Mouse (Mus musculus) limb, embryonic 15.5 days (tissue): Measurements from ENCODE around the gene Sppl3. TPM values are rescaled to one million over a fixed set of nuclear protein-coding genes. Genes with fewer than 3 reads are reported as not detected.

Experiments
- ATAC-seq: fragments of 200-750 bp; cut with Nextera tagmentation; 2 replicates; pipeline ENCODE4 v1.8.0; 2017; ENCODE audit warnings: low read depth, moderate TSS enrichment; ENCODE audit not compliant: insufficient number of reproducible peaks, low FRiP score, low TSS enrichment
- H3K27ac ChIP-seq: fragments of 300-500 bp; sonication (generic); 2 replicates; pipeline ENCODE4 v1.5.1; 2015; ENCODE audit warnings: moderate library complexity, mild to moderate bottlenecking, inconsistent platforms
- H3K27me3 ChIP-seq: fragments of 300-500 bp; sonication (generic); 2 replicates; pipeline ENCODE4 v1.6.1; 2015; ENCODE audit warnings: inconsistent platforms
- H3K36me3 ChIP-seq: fragments of 300-500 bp; sonication (generic); 2 replicates; pipeline ENCODE4 v1.6.1; 2015; ENCODE audit warnings: inconsistent platforms
- H3K4me1 ChIP-seq: fragments of 300-500 bp; sonication (generic); 2 replicates; pipeline ENCODE4 v1.6.1; 2015; ENCODE audit warnings: inconsistent platforms
- H3K4me2 ChIP-seq: fragments of 300-500 bp; sonication (generic); 2 replicates; pipeline ENCODE4 v1.6.1; 2015; ENCODE audit warnings: mild to moderate bottlenecking, inconsistent platforms
- H3K4me3 ChIP-seq: fragments of 300-500 bp; sonication (generic); 2 replicates; pipeline ENCODE4 v1.5.1; 2015; ENCODE audit warnings: mild to moderate bottlenecking, inconsistent platforms
- H3K9ac ChIP-seq: fragments of 300-500 bp; sonication (generic); 2 replicates; pipeline ENCODE4 v1.6.1; 2015; ENCODE audit warnings: inconsistent platforms
- H3K9me3 ChIP-seq: fragments of 300-500 bp; sonication (generic); 2 replicates; pipeline ENCODE4 v1.6.1; 2016; ENCODE audit warnings: inconsistent platforms
- WGBS: fragments of 180-500 bp; shearing (Covaris S2); methylation state at CpG from one replicate; pipeline ENCODE4 v1.1.7; 2015; 5-methylcytosine and 5-hydroxymethylcytosine counted together
- polyA plus RNA-seq: library from polyadenylated mRNA; unstranded; fragments of >200 nt; fragmentation: Nextera tagmentation; extraction: Ambion mirVana; gene quantifications from 2 replicates; pipeline ENCODE4 v1.2.1, GENCODE M21; 2015

Sppl3 gene
- polyA plus RNA-seq, 1 experiment from 2014 or later: 19.9 TPM

GRCm38 (mm10) chr5:115114501-115114900 lies 103.6 kb downstream of the Sppl3 start:
- no peak for ATAC-seq
- Histone ChIP-seq H3K4me1 (peaks cover 7% of the 10 kb centered on the region), H3K27me3 (no peaks in the 10 kb centered on the region), H3K9ac (no peak overlapping the region), H3K36me3 (peaks cover 68% of the 10 kb centered on the region), H3K4me3 (no peak overlapping the region), H3K9me3 (no peaks in the 10 kb centered on the region), H3K4me2 (no peak overlapping the region), H3K27ac (no peak overlapping the region)
- 94% methylated on average over 8 of the region's 8 CpGs for WGBS

DNA sequence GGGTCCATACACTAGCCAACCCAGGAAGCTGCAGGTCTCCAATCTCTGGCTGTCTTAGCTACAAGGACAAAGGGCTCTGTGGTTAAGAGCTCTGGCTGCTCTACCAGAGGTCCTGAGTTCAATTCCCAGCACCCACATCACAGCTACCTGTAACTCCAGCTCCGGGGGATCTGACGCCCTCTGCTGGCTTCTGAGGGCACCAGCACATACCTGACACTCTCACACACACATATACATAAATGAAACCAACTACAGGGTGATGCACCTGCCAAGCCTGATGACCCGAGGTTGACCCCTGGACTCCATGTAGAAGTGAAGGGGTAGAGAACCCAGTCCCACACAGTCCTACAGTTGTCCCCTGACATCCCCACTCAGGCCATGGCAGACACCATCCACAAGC lies 105.5 kb downstream of the Sppl3 start:
- peaks cover 7% of the 10 kb centered on the region for H3K4me1 ChIP-seq
- no peak for ATAC-seq
- no peaks in the 10 kb centered on the region for H3K9me3 ChIP-seq
- no peak overlapping the region for H3K9ac ChIP-seq
- 90% methylated on average over 3 of the region's 3 CpGs for WGBS
- H3K36me3 ChIP-seq: peaks cover 51% of the 10 kb centered on the region
- H3K4me2 ChIP-seq: no peak overlapping the region
- no peak overlapping the region for H3K4me3 ChIP-seq
- H3K27ac ChIP-seq: no peak overlapping the region
- H3K27me3 ChIP-seq: no peaks in the 10 kb centered on the region

DNA sequence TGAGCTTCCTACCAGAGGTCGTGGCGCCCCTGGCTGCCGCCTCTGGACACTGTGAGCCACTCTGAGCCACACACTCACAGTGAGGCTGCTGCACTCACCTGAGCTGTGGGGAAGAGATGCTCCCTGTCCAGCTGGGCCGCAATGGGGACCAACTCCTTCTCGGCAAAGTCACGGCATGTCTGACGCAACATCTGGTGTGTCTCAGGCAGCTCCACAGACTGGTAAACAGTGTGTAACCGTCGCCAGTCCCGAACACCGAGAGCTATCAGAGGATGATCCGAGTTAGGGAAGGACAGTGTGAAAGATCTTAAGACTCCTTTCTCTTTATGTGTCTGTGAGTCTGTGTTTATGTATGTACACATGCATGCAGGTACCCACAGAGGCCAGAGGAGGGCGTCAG lies 106.5 kb downstream of the Sppl3 start:
- Histone ChIP-seq H3K4me2 (no peak overlapping the region), H3K9ac (no peak overlapping the region), H3K4me1 (peaks cover 7% of the 10 kb centered on the region), H3K9me3 (no peaks in the 10 kb centered on the region), H3K27me3 (no peaks in the 10 kb centered on the region), H3K36me3 (peaks cover 41% of the 10 kb centered on the region), H3K4me3 (no peak overlapping the region), H3K27ac (no peak overlapping the region)
- ATAC-seq: no peak
- WGBS: 93% methylated on average over 13 of the region's 13 CpGs

DNA sequence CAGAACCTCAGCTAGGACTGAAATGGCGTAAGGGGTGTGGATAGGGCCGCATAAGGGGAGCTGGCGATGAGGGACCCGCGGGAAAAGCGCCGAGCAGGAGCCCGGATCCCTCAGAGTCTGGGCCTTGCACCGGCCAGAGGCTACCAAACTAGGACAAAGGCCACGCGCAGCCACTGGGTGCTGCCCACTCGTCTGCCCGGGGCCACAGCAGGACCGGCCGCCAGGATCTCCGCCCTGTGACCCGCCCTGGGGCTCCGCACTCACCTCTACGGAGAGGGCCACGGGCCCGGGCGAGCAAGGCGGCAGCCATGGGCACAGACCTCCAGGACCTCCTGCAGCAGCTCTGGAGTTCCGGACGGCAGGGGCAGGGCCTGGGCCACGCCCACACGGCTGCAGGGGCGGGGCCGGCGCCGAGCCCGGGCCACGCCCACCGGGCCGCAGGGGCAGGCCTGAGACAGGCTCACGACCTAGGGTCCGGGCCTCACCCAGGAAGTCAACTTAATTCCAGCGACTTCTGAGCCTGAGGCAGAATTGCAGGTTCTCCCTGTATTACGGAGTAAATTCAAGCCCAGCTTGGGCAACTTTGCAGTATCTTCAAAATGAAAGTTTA lies 108.1 kb downstream of the Sppl3 start, which contains the start of gene Acads:
Gene Acads, minus strand, starts transcription at position 386 of the 610 bp plus-strand sequence.
- Histone ChIP-seq H3K27me3 (no peaks in the 10 kb centered on the region), H3K36me3 (peaks cover 44% of the 10 kb centered on the region)
- under 1% methylated on average over 39 of the region's 39 CpGs for WGBS

DNA sequence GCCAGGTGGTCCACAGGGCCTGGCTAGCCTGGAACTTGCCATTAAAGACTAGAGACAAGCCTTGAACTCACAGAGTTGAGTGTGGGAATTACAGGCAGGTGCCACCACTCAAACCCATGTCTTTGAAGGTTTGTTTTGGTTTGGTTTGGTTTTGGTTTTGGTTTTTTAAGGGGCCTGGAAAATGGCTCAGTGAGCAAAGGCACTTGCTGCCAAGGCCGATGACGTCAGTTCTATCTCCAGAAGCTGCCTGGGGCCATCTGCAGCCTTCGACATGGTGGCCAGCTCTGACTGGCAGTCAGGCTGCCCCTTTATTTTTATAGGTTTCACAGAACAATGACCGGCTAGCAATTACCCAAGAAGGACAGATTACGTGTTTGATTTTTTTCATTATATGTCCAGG lies 110.0 kb downstream of the Sppl3 start:
- 56% methylated on average over 5 of the region's 5 CpGs for WGBS
- no peaks in the 10 kb centered on the region for H3K9me3 ChIP-seq
- H3K4me3 ChIP-seq: no peak overlapping the region
- ATAC-seq: no peak
- H3K9ac ChIP-seq: no peak overlapping the region
- H3K4me1 ChIP-seq: peaks cover 19% of the 10 kb centered on the region
- no peak overlapping the region for H3K27ac ChIP-seq
- H3K27me3 ChIP-seq: no peaks in the 10 kb centered on the region
- no peak overlapping the region for H3K4me2 ChIP-seq
- peaks cover 39% of the 10 kb centered on the region for H3K36me3 ChIP-seq

More for the DNA sequence above, 108.1 kb downstream of the Sppl3 start, which contains the start of gene Acads:
- Histone ChIP-seq H3K4me2 (peak within 1 kb of the TSS; percentile 91), H3K9me3 (no peaks in the 10 kb centered on the region), H3K4me1 (peaks cover 7% of the 10 kb centered on the region), H3K4me3 (peak within 1 kb of the TSS; percentile 89), H3K27ac (peak within 1 kb of the TSS; percentile 61), H3K9ac (peak within 1 kb of the TSS; percentile 83)
- peak; percentile 87 for ATAC-seq

DNA sequence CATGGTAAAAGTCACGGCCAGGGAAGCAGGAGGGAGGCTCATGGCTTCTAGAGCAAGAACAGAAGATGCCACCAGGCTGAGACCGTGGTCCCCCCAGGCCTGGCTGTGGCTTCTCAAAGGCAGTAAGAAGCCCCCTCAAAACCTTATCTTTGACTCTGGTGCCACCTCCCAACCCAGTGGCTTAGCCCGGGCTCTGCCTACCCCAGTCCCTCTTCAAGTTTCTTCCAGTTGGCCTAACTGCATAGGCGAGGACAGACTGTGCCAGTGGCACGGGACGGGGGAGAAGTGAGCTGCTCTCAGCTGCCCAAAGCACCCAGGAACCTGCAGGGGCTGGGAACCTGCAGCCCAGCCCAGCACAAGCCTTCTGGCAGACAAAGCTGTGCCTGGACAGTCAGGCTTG lies 113.8 kb downstream of the Sppl3 start:
- H3K9me3 ChIP-seq: no peaks in the 10 kb centered on the region
- no peak overlapping the region for H3K4me2 ChIP-seq
- no peak overlapping the region for H3K4me3 ChIP-seq
- no peak for ATAC-seq
- H3K27me3 ChIP-seq: no peaks in the 10 kb centered on the region
- 94% methylated on average over 6 of the region's 6 CpGs for WGBS
- H3K36me3 ChIP-seq: peaks cover 55% of the 10 kb centered on the region
- H3K27ac ChIP-seq: no peak overlapping the region
- H3K9ac ChIP-seq: no peak overlapping the region
- H3K4me1 ChIP-seq: peaks cover 12% of the 10 kb centered on the region; the same call in 1 of the 2 replicates

DNA sequence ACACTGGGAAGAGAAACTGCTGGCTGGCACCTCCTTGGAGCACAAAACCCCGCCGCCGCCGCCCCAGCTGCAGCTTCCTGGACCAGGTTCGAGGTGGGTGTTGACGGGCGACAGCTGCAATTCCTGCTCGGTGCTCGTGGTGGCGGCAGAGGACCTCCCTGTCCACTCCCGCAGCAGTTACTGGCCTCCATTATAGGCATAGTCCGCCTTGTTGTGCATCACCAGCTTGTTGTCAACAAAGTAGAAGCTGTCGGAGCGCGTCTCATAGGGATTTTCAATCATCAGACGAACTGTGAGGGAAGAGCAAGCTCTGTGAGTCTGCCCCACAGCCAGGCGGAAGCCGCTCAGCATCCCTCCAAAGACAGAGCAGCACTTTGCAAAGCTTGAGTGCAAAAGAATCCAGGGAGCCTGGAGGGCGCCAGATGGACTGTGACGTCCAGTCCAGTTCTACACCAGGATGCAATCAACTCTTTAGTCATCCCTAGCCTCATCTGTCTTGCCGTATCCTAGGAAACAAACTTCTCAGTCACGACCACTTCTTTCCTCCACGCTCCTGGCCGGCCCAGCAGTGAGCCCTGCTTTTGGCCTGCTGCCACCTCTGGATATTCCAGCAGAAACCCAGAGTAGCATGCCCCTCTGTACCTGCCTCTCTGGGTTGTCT lies 114.4 kb downstream of the Sppl3 start:
- Histone ChIP-seq H3K9ac (no peak overlapping the region), H3K27me3 (no peaks in the 10 kb centered on the region), H3K27ac (no peak overlapping the region), H3K4me2 (no peak overlapping the region), H3K4me1 (peaks cover 12% of the 10 kb centered on the region; the same call in 1 of the 2 replicates), H3K4me3 (no peak overlapping the region), H3K36me3 (peaks cover 61% of the 10 kb centered on the region), H3K9me3 (no peaks in the 10 kb centered on the region)
- no peak; the same call in none of the 2 replicates for ATAC-seq
- WGBS: 23% methylated on average over 24 of the region's 24 CpGs

DNA sequence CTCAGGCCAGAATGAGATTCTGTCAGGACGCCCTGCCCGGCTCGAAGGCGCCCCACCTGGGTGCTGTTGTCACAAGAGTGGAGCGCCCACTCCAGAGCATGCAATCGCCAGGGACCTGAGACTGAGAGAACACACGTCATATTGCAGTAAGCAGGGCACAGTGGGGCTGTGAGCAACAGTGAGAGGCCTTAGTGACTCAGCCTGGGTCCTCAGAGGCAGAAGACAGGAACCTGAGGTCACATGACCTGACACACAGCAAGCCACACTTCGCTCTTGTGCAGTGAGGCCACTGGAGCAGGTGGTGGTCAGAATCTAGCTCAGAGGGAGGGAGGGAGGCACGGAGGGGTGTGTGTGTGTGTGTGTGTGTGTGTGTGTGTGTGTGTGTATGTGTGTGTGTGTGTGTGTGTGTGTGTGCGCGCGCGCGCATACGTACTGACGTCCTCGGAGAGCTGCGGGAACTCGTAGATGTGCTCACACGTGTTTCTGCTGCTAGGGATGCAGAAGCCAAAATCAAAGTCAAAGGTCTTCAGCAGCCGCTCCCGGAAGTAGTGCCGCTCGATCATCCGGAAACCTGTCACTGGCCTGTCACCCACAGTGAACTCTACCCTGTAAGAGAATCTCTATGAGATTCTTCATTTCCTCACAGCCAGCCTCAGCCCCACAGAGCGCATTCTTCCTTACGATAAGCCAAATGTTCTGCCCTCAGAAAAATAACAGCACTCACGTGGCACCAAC lies 115.8 kb downstream of the Sppl3 start:
- no peak for ATAC-seq
- peaks cover 63% of the 10 kb centered on the region for H3K36me3 ChIP-seq

GRCm38 (mm10) chr5:115127421-115128179 lies 116.7 kb downstream of the Sppl3 start:
- no peaks in the 10 kb centered on the region for H3K27me3 ChIP-seq
- H3K4me3 ChIP-seq: no peak overlapping the region
- H3K9me3 ChIP-seq: no peaks in the 10 kb centered on the region
- H3K4me1 ChIP-seq: peaks cover 13% of the 10 kb centered on the region
- WGBS: 90% methylated on average over 22 of the region's 22 CpGs
- ATAC-seq: no peak
- no peak overlapping the region for H3K9ac ChIP-seq
- peaks cover 65% of the 10 kb centered on the region for H3K36me3 ChIP-seq
- H3K4me2 ChIP-seq: no peak overlapping the region
- no peak overlapping the region for H3K27ac ChIP-seq

More for the DNA sequence above, 115.8 kb downstream of the Sppl3 start:
- H3K4me1 ChIP-seq: peaks cover 12% of the 10 kb centered on the region; the same call in 1 of the 2 replicates
- no peaks in the 10 kb centered on the region for H3K9me3 ChIP-seq
- no peak overlapping the region for H3K27ac ChIP-seq
- H3K9ac ChIP-seq: no peak overlapping the region
- WGBS: 94% methylated on average over 28 of the region's 28 CpGs
- H3K4me2 ChIP-seq: no peak overlapping the region
- no peaks in the 10 kb centered on the region for H3K27me3 ChIP-seq
- no peak overlapping the region for H3K4me3 ChIP-seq

DNA sequence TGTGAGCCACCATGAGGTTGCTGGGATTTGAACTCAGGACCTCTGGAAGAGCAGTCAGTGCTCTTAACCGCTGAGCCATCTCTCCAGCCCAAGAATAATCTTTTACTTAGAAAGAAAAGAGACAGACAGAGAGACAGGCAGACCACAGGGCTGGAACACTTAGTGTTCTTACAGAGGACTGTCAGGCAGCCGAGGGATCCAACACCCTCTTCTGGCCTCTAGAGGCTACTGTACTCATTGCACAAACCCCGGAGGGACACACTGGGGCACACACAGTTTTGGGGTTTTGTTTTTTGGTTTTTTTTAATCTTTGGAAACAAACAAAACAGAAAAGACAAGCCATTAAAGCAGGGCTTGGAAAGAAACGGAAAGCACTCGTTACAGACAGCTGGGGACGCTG lies 118.4 kb downstream of the Sppl3 start:
- no peak overlapping the region for H3K4me2 ChIP-seq
- 85% methylated on average over 6 of the region's 6 CpGs for WGBS

DNA sequence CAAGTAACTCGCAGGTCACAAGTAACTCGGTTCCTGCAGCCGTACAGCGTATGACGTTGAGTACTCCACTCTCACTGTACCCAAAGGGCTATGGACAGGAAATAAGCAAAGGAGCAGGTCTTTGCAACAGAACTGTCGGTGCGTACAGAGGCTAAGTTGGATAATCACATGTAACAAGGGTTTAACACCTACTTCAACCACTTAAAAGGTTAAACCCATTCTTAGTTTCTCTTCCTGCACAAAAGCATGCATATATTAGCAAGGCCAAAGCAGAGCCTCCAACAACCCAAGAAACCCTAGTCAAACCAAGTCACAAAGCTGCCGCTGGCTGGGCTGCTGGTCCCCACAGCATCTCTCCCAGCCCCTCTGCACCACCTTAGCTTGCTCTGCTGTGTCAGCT lies 121.5 kb downstream of the Sppl3 start:
- no peak for ATAC-seq

More for the DNA sequence above, 118.4 kb downstream of the Sppl3 start:
- H3K27ac ChIP-seq: no peak overlapping the region
- no peak overlapping the region for H3K9ac ChIP-seq
- no peaks in the 10 kb centered on the region for H3K9me3 ChIP-seq
- H3K4me3 ChIP-seq: no peak overlapping the region
- peaks cover 25% of the 10 kb centered on the region for H3K4me1 ChIP-seq
- H3K27me3 ChIP-seq: no peaks in the 10 kb centered on the region
- ATAC-seq: no peak
- peaks cover 50% of the 10 kb centered on the region for H3K36me3 ChIP-seq

More for the DNA sequence above, 121.5 kb downstream of the Sppl3 start:
- no peak overlapping the region for H3K4me2 ChIP-seq
- H3K4me1 ChIP-seq: peaks cover 13% of the 10 kb centered on the region
- no peaks in the 10 kb centered on the region for H3K9me3 ChIP-seq
- WGBS: 86% methylated on average over 8 of the region's 8 CpGs
- H3K4me3 ChIP-seq: no peak overlapping the region
- peaks cover 32% of the 10 kb centered on the region for H3K36me3 ChIP-seq
- H3K9ac ChIP-seq: no peak overlapping the region
- H3K27ac ChIP-seq: no peak overlapping the region
- no peaks in the 10 kb centered on the region for H3K27me3 ChIP-seq
